Mouse (Mus musculus) embryonic facial prominence, embryonic 14.5 days (tissue): Measurements from ENCODE around the gene Nfatc2. TPM values are rescaled to one million over a fixed set of nuclear protein-coding genes. Genes with fewer than 3 reads are reported as not detected.
A peak's percentile ranks its signal among the peaks of the same experiment; 100 is the strongest.

ENCODE experiments used
- ATAC-seq: fragments of 200-750 bp; cut with Nextera tagmentation; 2 replicates; pipeline ENCODE4 v1.8.0; 2017; ENCODE audit warnings: low read depth, moderate number of reproducible peaks, moderate TSS enrichment
- DNase-seq: peaks from one replicate; pipeline ENCODE4 v3.0.0-alpha.2; 2015; ENCODE audit warnings: low spot score
- H3K27ac ChIP-seq: fragments of 300-500 bp; sonication (generic); replicated peaks from 2 replicates; pipeline ENCODE4 v1.5.1; 2014; ENCODE audit warnings: low read depth, mild to moderate bottlenecking, low read length, moderate library complexity
- H3K27me3 ChIP-seq: fragments of 300-500 bp; sonication (generic); replicated peaks from 2 replicates; pipeline ENCODE4 v1.6.1; 2014; ENCODE audit warnings: low read length; ENCODE audit not compliant: control insufficient read depth, insufficient read depth
- H3K36me3 ChIP-seq: fragments of 300-500 bp; sonication (generic); 2 replicates; pipeline ENCODE4 v1.6.1; 2014; ENCODE audit warnings: low read length, mixed read lengths; ENCODE audit not compliant: control insufficient read depth, insufficient read depth
- H3K4me1 ChIP-seq: fragments of 300-500 bp; sonication (generic); 2 replicates; pipeline ENCODE4 v1.6.1; 2014; ENCODE audit warnings: antibody characterized with exemption, low read length; ENCODE audit not compliant: control insufficient read depth, insufficient read depth
- H3K4me2 ChIP-seq: fragments of 300-500 bp; sonication (generic); 2 replicates; pipeline ENCODE4 v1.6.1; 2014; ENCODE audit warnings: low read depth, mild to moderate bottlenecking, low read length, moderate library complexity, mixed read lengths
- H3K4me3 ChIP-seq: fragments of 300-500 bp; sonication (generic); 2 replicates; pipeline ENCODE4 v1.5.1; 2014; ENCODE audit warnings: low read depth, mild to moderate bottlenecking, low read length
- H3K9ac ChIP-seq: fragments of 300-500 bp; sonication (generic); 2 replicates; pipeline ENCODE4 v1.6.1; 2014; ENCODE audit warnings: low read depth, mild to moderate bottlenecking, low read length, moderate library complexity, mixed read lengths
- H3K9me3 ChIP-seq: fragments of 300-500 bp; sonication (generic); 2 replicates; pipeline ENCODE4 v1.6.1; 2016; ENCODE audit warnings: low read length; ENCODE audit not compliant: control insufficient read depth
- WGBS: fragments of 180-500 bp; shearing (Covaris S2); extraction: QIAGEN DNeasy Blood & Tissue Kit; methylation state at CpG from one replicate; pipeline ENCODE4 v1.1.7; 2014; 5-methylcytosine and 5-hydroxymethylcytosine counted together
- polyA plus RNA-seq: library from polyadenylated mRNA; unstranded; fragments of >200 nt; fragmentation: Nextera tagmentation; extraction: Ambion mirVana; gene quantifications from 2 replicates; pipeline ENCODE4 v1.2.1, GENCODE M21; 2014

Gene Nfatc2
- polyA plus RNA-seq, 1 experiment from 2014 or later, result 5.8 TPM

DNA sequence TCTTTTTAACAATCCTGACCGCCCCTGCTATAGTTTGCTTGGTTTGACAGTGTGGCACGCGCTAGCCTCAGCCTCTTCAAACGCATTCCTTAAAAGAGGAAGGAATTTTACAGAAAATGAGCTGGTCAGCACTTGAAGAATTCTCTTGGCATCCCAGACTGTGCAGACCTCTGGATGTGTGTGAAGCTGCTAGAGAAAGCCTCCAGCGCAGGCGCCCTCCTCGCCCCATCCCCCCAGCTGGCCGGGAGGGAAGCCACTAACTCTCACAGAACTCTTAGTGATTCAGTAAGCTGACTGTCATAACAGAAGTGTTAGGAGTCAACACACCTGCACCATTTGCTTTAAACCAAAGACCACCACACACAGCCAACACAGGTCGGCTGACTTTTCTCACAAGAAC, 23.3 kb downstream of the Nfatc2 start:
- H3K4me2 ChIP-seq, result no peak overlapping the region
- DNase-seq, result no peak
- 0 out of 2 replicates have a peak overlapping the region, but pooled peaks have one; percentile 6 for H3K9ac ChIP-seq
- WGBS, result 50% methylated on average over 9 of the region's 9 CpGs
- peaks cover 42% of the 10 kb centered on the region for H3K4me1 ChIP-seq
- no peaks in the 10 kb centered on the region for H3K9me3 ChIP-seq
- no peaks in the 10 kb centered on the region for H3K27me3 ChIP-seq
- H3K27ac ChIP-seq, result no peak overlapping the region
- H3K36me3 ChIP-seq, result no peaks in the 10 kb centered on the region
- no peak overlapping the region for H3K4me3 ChIP-seq
- no peak for ATAC-seq

DNA sequence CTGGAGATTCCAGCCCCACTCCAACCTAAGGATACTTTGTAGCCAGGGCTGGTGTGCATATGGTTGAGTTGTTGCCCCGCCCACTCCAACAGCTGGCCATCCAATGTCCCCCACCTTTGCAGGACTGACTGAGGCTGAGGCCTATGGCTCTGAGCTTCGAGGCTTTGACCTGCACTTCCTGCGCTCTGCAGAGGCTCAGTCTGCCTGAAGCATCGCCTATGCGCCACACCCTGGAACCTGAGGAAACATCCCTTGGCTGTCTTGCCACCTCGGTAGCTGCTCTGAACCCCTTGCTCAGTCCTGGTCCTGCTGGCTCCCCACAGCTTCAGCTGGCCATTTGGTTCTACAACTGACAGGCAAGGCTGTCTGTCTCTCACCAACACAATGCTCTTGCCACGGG, 24.1 kb downstream of the Nfatc2 start:
- Histone ChIP-seq H3K4me3 (no peak overlapping the region), H3K4me1 (peaks cover 42% of the 10 kb centered on the region), H3K9me3 (no peaks in the 10 kb centered on the region), H3K27ac (no peak overlapping the region), H3K36me3 (no peaks in the 10 kb centered on the region), H3K4me2 (no peak overlapping the region), H3K9ac (no peak overlapping the region), H3K27me3 (no peaks in the 10 kb centered on the region)
- 72% methylated on average over 7 of the region's 7 CpGs for WGBS
- ATAC-seq, result no peak
- DNase-seq, result no peak

DNA sequence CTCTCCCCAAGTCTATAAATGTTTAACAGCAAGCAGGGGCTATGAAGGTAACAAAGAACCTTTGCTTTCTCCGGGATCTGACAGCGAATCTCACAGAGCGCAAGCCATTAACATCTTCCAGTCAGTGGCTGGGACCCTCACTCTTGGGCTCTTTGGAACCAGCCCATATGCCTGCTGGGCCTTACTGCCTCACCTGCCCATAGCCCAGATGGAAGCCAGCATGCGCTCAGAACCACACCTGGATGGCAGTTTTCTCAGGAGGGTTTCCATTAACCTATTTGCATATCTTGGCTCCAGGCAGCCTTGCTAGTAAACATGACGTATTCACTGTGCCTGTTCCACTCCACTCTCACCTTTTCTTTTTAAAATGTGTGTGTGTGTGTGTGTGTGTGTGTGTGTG, 25.6 kb downstream of the Nfatc2 start:
- Histone ChIP-seq H3K9ac (no peak overlapping the region), H3K4me1 (peaks cover 35% of the 10 kb centered on the region), H3K4me3 (no peak overlapping the region), H3K36me3 (0 out of 2 replicates have a peak, but pooled peaks cover 2% of the 10 kb centered on the region), H3K27me3 (no peaks in the 10 kb centered on the region), H3K4me2 (no peak overlapping the region), H3K9me3 (no peaks in the 10 kb centered on the region), H3K27ac (no peak overlapping the region)
- WGBS, result 71% methylated on average over 5 of the region's 5 CpGs
- ATAC-seq (no peak), DNase-seq (no peak)

DNA sequence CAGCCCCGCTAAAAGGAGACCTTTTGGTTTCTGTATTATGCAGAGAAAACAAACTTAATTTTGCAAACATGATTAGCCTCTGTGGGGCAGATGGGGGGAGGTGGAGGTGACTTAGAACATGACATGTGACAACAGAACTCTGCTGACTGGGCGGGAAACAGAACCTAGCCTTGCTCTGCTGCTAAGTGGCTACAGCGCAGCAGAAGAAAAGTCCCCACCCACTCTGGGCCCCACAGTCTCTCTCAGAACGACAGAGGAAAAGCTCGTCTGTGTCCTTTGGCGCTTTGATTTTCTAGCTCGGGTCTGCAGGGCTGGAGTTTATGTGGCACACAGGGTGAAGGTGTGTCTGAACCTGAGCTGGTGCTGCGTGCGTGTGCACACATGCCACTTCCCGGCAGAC, 26.5 kb downstream of the Nfatc2 start:
- Histone ChIP-seq H3K4me2 (no peak overlapping the region), H3K4me3 (no peak overlapping the region), H3K9me3 (no peaks in the 10 kb centered on the region), H3K27ac (no peak overlapping the region), H3K9ac (no peak overlapping the region), H3K4me1 (peaks cover 26% of the 10 kb centered on the region), H3K36me3 (0 out of 2 replicates have a peak, but pooled peaks cover 4% of the 10 kb centered on the region), H3K27me3 (no peaks in the 10 kb centered on the region)
- 44% methylated on average over 10 of the region's 10 CpGs for WGBS
- no peak for ATAC-seq
- DNase-seq, result no peak

DNA sequence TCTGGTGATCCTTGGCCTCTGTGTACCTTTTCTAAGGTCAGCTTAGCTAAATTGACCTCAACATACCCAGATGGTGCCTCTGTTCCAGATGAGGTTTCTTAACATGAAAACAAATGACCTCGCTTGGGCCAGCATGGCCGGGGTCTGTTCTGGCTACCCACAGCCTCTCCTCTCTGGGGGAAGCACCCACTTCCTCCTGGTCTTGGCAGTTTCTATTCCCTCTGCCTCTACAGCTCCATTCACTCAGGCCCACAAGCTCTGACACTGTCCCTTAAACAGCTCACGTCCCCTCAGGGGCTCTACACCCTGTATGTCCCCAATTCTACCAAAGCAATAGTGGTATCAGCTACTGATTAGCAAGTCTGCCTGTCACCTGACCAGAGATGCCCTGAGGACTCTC, 27.6 kb downstream of the Nfatc2 start:
- WGBS, result 69% methylated on average over 2 of the region's 3 CpGs
- DNase-seq, result no peak
- H3K9me3 ChIP-seq, result no peaks in the 10 kb centered on the region
- no peak overlapping the region for H3K9ac ChIP-seq
- no peaks in the 10 kb centered on the region for H3K27me3 ChIP-seq
- H3K4me2 ChIP-seq, result no peak overlapping the region
- no peak overlapping the region for H3K27ac ChIP-seq
- H3K4me1 ChIP-seq, result peaks cover 24% of the 10 kb centered on the region
- H3K4me3 ChIP-seq, result no peak overlapping the region
- ATAC-seq, result no peak
- 0 out of 2 replicates have a peak, but pooled peaks cover 4% of the 10 kb centered on the region for H3K36me3 ChIP-seq

DNA sequence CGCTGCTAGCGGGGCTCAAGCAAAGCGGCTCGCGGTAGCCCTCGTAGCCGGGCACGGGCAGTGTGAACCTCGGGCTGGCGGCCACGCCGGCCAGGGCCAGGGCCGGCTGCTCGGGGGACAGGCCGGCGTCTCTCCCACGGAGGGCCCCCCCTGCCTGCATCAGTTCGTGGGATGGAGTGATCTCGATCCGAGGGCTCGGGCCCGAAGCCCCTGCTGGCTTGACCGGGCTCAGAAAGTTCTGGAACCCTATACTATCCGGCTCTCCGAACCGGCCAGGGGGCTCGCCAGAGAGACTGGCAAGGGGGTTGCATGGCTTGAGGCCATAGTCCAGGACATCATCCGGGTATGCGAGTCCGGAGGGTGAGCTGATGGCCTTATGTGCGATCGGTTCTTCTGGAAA, 30.2 kb downstream of the Nfatc2 start:
- no peak overlapping the region for H3K4me3 ChIP-seq
- 97% methylated on average over 28 of the region's 32 CpGs for WGBS
- no peak overlapping the region for H3K27ac ChIP-seq
- H3K9ac ChIP-seq, result no peak overlapping the region
- H3K36me3 ChIP-seq, result 0 out of 2 replicates have a peak, but pooled peaks cover 4% of the 10 kb centered on the region
- 0 out of 2 replicates have a peak, but pooled peaks cover 6% of the 10 kb centered on the region for H3K4me1 ChIP-seq
- H3K4me2 ChIP-seq, result no peak overlapping the region
- no peak for DNase-seq
- H3K27me3 ChIP-seq, result no peaks in the 10 kb centered on the region
- H3K9me3 ChIP-seq, result no peaks in the 10 kb centered on the region
- no peak for ATAC-seq

DNA sequence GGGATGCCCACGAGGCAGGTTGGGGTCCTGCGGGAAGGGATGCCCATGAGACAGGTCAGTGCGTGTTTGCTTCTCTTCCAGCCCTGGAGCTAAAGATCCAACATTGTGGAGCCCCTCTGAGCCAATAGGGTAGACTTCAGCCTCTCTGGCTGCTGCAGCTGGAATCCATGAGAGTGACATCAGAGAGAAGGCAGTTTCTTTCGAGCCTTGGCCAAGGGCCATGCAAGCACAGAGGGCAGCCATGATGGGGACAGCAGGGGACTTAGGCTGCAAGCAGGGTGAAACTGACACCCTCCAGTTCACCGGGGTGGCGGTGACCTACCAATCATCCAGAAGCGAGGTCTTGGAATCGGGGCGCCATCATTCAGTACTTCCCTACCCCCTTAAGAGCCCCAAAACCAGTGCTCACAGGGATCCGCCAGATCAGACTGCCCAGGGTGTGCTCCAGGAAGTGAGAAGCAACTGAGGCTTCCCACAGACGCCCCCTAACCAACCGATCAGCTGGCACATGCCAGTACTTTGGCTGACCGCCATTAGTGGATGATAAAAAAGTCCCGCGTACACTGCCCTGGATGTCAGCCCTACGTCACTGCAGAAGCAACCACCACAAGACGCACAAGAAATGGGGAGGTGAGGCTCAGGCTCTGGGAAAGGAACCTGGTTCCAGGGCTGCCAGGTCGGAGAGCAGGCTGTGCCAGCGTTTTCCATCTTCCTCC, 35.8 kb downstream of the Nfatc2 start:
- no peak for ATAC-seq
- 84% methylated on average over 19 of the region's 19 CpGs for WGBS

DNA sequence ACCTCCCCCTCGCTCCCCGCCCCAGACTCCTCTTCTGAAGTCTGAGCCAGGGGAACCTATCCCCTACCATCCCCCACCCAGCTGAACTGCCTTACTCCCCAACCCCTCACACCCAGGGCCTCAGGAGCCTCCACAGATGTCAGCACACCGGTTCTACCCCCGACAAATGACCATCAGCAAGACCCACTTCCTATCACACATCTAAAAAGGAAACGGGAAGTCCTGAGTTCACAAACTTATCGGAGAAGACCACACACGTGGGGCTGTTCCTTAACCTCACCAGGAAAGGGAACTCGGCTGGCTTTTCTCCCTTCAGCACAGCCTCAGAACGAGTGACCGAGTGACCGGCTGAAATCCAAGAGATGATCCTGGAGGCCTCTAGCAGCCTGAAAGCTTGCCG, 38.3 kb downstream of the Nfatc2 start:
- Histone ChIP-seq H3K27ac (no peak overlapping the region), H3K9ac (0 out of 2 replicates have a peak overlapping the region, but pooled peaks have one; percentile 22), H3K4me3 (no peak overlapping the region), H3K4me2 (no peak overlapping the region), H3K9me3 (no peaks in the 10 kb centered on the region), H3K36me3 (no peaks in the 10 kb centered on the region), H3K4me1 (peaks cover 4% of the 10 kb centered on the region; the same call in 1 of the 2 replicates), H3K27me3 (no peaks in the 10 kb centered on the region)
- no peak for ATAC-seq
- DNase-seq, result no peak
- 27% methylated on average over 12 of the region's 12 CpGs for whole genome bisulfite sequencing

More for the DNA sequence above, 35.8 kb downstream of the Nfatc2 start:
- Histone ChIP-seq H3K4me1 (peaks cover 4% of the 10 kb centered on the region; the same call in 1 of the 2 replicates), H3K4me2 (no peak overlapping the region), H3K9me3 (no peaks in the 10 kb centered on the region), H3K36me3 (0 out of 2 replicates have a peak, but pooled peaks cover under 1% of the 10 kb centered on the region), H3K27me3 (no peaks in the 10 kb centered on the region), H3K27ac (no peak overlapping the region), H3K4me3 (no peak overlapping the region), H3K9ac (no peak overlapping the region)
- DNase-seq, result no peak

DNA sequence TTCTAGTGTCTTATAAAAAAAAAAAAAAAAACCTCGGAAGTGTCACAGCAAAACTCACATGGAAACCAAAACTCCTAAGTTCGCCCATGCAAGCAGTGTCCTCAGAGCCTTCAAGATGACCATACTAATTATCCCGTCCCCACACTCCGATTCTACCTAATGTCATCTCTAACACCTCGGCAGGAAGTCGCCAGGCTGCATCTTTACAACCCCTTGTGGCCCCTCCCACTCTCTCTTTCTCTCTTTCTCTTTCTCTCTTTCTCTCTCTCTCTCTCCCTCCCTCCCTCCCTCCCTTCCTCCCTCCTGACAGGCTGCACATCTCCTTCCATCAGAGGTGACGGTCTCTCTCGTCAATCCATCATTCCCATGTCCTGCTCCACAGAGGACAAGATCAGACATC, 44.4 kb downstream of the Nfatc2 start:
- no peak overlapping the region for H3K27ac ChIP-seq
- no peak for ATAC-seq
- no peaks in the 10 kb centered on the region for H3K36me3 ChIP-seq
- no peaks in the 10 kb centered on the region for H3K27me3 ChIP-seq
- no peak overlapping the region for H3K9ac ChIP-seq
- no peak overlapping the region for H3K4me2 ChIP-seq
- no peaks in the 10 kb centered on the region for H3K9me3 ChIP-seq
- no peak for DNase-seq
- H3K4me1 ChIP-seq, result peaks cover 36% of the 10 kb centered on the region
- no peak overlapping the region for H3K4me3 ChIP-seq
- 77% methylated on average over 8 of the region's 8 CpGs for WGBS
